Mouse (Mus musculus) intestine, postnatal 0 days (tissue): ENCODE data around the gene Olfr1480. TPM values are rescaled to one million over a fixed set of nuclear protein-coding genes. Genes with fewer than 3 reads are reported as not detected.

ENCODE experiments used
- ATAC-seq: fragments of 200-750 bp; cut with Nextera tagmentation; 2 replicates; pipeline ENCODE4 v1.8.0; 2017; ENCODE audit warnings: mild to moderate bottlenecking, moderate TSS enrichment, moderate library complexity
- H3K27ac ChIP-seq: fragments of 300-500 bp; sonication (generic); 2 replicates; pipeline ENCODE4 v1.5.1; 2014; ENCODE audit warnings: mild to moderate bottlenecking, low read depth, low read length, moderate library complexity
- H3K27me3 ChIP-seq: fragments of 300-500 bp; sonication (generic); replicated peaks from 2 replicates; pipeline ENCODE4 v1.6.1; 2014; ENCODE audit warnings: low read length, mixed read lengths; ENCODE audit not compliant: control insufficient read depth, insufficient read depth
- H3K36me3 ChIP-seq: fragments of 300-500 bp; sonication (generic); 2 replicates; pipeline ENCODE4 v1.6.1; 2014; ENCODE audit warnings: mild to moderate bottlenecking, moderate library complexity; ENCODE audit not compliant: control insufficient read depth, insufficient read depth
- H3K4me1 ChIP-seq: fragments of 300-500 bp; sonication (generic); replicated peaks from 2 replicates; pipeline ENCODE4 v1.6.1; 2014; ENCODE audit warnings: antibody characterized with exemption, low read length, mixed read lengths; ENCODE audit not compliant: control insufficient read depth, insufficient read depth
- H3K4me2 ChIP-seq: fragments of 300-500 bp; sonication (generic); replicated peaks from 2 replicates; pipeline ENCODE4 v1.6.1; 2014; ENCODE audit warnings: low read depth, mild to moderate bottlenecking, moderate library complexity
- H3K4me3 ChIP-seq: fragments of 300-500 bp; sonication (generic); 2 replicates; pipeline ENCODE4 v1.5.1; 2014; ENCODE audit warnings: low read depth, low read length
- H3K9ac ChIP-seq: fragments of 300-500 bp; sonication (generic); 2 replicates; pipeline ENCODE4 v1.6.1; 2014; ENCODE audit warnings: mild to moderate bottlenecking, low read depth, low read length
- H3K9me3 ChIP-seq: fragments of 300-500 bp; sonication (generic); 2 replicates; pipeline ENCODE4 v1.6.1; 2016; ENCODE audit warnings: mixed run types; ENCODE audit not compliant: control insufficient read depth
- CTCF ChIP-seq: sonication (generic); IDR thresholded peaks from 2 replicates; pipeline ENCODE4 v1.5.1; 2016; ENCODE audit warnings: low read depth, mild to moderate bottlenecking, control low read depth, antibody characterized with exemption, moderate library complexity
- WGBS: fragments of 180-500 bp; shearing (Covaris S2); extraction: QIAGEN DNeasy Blood & Tissue Kit; methylation state at CpG from one replicate; pipeline ENCODE4 v1.1.7; 2014; 5-methylcytosine and 5-hydroxymethylcytosine counted together
- polyA plus RNA-seq: library from polyadenylated mRNA; unstranded; fragments of >200 nt; fragmentation: Nextera tagmentation; extraction: Ambion mirVana; gene quantifications from 2 replicates; pipeline ENCODE4 v1.2.1, GENCODE M21; 2015

Olfr1480 gene
- polyA plus RNA-seq = not detected in 2 replicates

DNA sequence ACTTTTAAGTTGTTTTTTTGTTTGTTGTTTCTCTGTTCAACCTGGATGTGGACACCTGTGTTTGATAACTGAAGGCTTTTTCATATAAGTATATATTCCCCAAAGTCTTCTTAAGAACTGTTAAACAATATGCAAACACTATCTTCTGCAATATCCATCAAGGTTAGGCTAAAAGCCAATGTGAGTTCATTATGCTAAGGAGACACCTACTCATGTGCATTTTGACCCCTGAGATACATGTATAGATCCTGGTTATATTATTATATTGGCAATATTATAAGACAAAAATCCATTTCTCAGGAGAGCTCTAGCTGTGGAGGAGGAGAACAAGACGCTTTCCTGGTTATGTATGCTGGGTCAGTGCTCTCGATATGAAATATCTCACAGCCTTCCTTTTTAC lies at the start of gene Olfr1480:
Olfr1480 (plus strand) TSS at position 301 of the 400 bp plus-strand sequence.
- WGBS = 82% methylated on average over 2 of the region's 2 CpGs
- TF ChIP-seq CTCF = no peak
- no peak within 1 kb of the TSS for H3K27ac ChIP-seq
- no peaks in the 10 kb centered on the region for H3K9me3 ChIP-seq
- no peak within 1 kb of the TSS for H3K9ac ChIP-seq
- no peaks in the 10 kb centered on the region for H3K27me3 ChIP-seq
- no peak within 1 kb of the TSS for H3K4me2 ChIP-seq
- ATAC-seq = no peak
- no peak within 1 kb of the TSS for H3K4me3 ChIP-seq
- no peaks in the 10 kb centered on the region for H3K4me1 ChIP-seq
- no peaks in the 10 kb centered on the region for H3K36me3 ChIP-seq

DNA sequence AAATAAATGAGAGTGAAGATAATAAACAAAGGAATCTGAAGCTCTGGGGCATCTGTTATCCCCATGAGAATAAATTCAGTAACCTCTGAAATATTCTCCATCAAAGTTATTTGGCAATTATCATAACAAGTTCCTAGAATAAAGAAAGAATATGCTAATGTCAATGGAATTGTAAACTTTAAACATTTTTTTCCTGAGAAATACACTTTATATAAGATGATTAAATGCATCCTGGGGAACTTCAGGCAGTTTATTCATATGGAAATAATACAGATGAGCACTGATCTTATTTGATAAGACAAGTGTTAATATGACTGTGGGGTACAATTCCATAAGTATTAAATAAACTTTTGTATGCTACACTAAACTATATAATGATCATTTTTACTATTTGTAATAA lies 47.6 kb upstream of the Olfr1480 start, which contains the start of gene Olfr1475:
Olfr1475 (minus strand) TSS at position 101 of the 400 bp plus-strand sequence.
- TF ChIP-seq CTCF = no peak
- Histone ChIP-seq H3K27me3 (no peaks in the 10 kb centered on the region), H3K9ac (no peak within 1 kb of the TSS), H3K4me2 (no peak within 1 kb of the TSS), H3K36me3 (no peaks in the 10 kb centered on the region), H3K4me3 (no peak within 1 kb of the TSS), H3K27ac (no peak within 1 kb of the TSS), H3K4me1 (no peaks in the 10 kb centered on the region), H3K9me3 (no peaks in the 10 kb centered on the region)
- ATAC-seq = no peak

DNA sequence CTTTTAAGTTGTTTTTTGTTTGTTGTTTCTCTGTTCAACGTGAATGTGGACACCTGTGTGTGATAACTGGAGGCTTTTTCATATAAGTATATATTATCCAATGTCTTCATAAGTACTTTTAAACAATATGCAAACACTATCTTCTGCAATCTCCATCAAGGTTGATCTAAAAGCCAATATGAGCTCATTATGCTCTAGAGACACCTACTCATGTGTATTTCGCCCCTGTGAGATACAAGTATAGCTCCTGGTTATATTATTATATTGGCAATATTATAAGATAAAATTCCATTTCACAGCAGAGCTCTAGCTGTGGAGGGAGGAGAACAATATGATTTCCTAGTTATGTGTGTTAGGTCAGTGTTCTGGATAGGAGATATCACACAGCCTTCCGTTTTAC lies 27.5 kb upstream of the Olfr1480 start, which contains the start of gene Olfr1477:
Olfr1477 (plus strand) TSS at position 301 of the 400 bp plus-strand sequence.
- WGBS = 70% methylated on average over 3 of the region's 3 CpGs
- no peaks in the 10 kb centered on the region for H3K27me3 ChIP-seq
- no peak within 1 kb of the TSS for H3K4me2 ChIP-seq
- TF ChIP-seq CTCF = no peak
- H3K9ac ChIP-seq = no peak within 1 kb of the TSS
- H3K36me3 ChIP-seq = no peaks in the 10 kb centered on the region
- no peaks in the 10 kb centered on the region; the same call in 1 of the 2 replicates for H3K9me3 ChIP-seq
- no peak for ATAC-seq
- no peak within 1 kb of the TSS for H3K27ac ChIP-seq
- H3K4me3 ChIP-seq = no peak within 1 kb of the TSS
- no peaks in the 10 kb centered on the region for H3K4me1 ChIP-seq

Other genes starting within 250 kb of the Olfr1480 start
- not detected in 2 replicates for gene Olfr1465, start 212.4 kb upstream of the Olfr1480 start, polyA plus RNA-seq
- gene Olfr1466, start 189.1 kb upstream of the Olfr1480 start, polyA plus RNA-seq = not detected in 2 replicates
- gene Olfr1467, start 165.7 kb upstream of the Olfr1480 start, polyA plus RNA-seq = not detected in 2 replicates
- not detected in 2 replicates for gene Olfr1469, start 120.1 kb upstream of the Olfr1480 start, polyA plus RNA-seq
- not detected in 2 replicates for gene Olfr1471, start 84.5 kb upstream of the Olfr1480 start, polyA plus RNA-seq
- not detected in 2 replicates for gene Olfr1472, start 71.8 kb upstream of the Olfr1480 start, polyA plus RNA-seq
- not detected in 2 replicates for gene Olfr1474, start 58.3 kb upstream of the Olfr1480 start, polyA plus RNA-seq
- gene Olfr1475, start 47.7 kb upstream of the Olfr1480 start, polyA plus RNA-seq = not detected in 2 replicates
- not detected in 2 replicates for gene Olfr1477, start 27.4 kb upstream of the Olfr1480 start, polyA plus RNA-seq
- not detected in 2 replicates for gene Olfr1484, start 55.6 kb downstream of the Olfr1480 start, polyA plus RNA-seq
- gene Olfr1487, start 89.5 kb downstream of the Olfr1480 start, polyA plus RNA-seq = not detected in 2 replicates
- not detected in 2 replicates for gene Olfr1489, start 103.7 kb downstream of the Olfr1480 start, polyA plus RNA-seq
- gene Olfr1490, start 123.2 kb downstream of the Olfr1480 start, polyA plus RNA-seq = not detected in 2 replicates
- gene Olfr1491, start 169.4 kb downstream of the Olfr1480 start, polyA plus RNA-seq = not detected in 2 replicates
- not detected in 2 replicates for gene Olfr1493-ps1, start 195.4 kb downstream of the Olfr1480 start, polyA plus RNA-seq
- not detected in 2 replicates for gene Olfr1494, start 211.8 kb downstream of the Olfr1480 start, polyA plus RNA-seq
- gene Olfr1495, start 236.7 kb downstream of the Olfr1480 start, polyA plus RNA-seq = not detected in 2 replicates
- gene Olfr1496, start 250.0 kb downstream of the Olfr1480 start, polyA plus RNA-seq = not detected in 2 replicates